Mouse (Mus musculus): ENCODE results near the gene Grtp1. TPM values are rescaled to one million over a fixed set of nuclear protein-coding genes. Genes with fewer than 3 reads are reported as not detected.

Grtp1 gene
- total RNA-seq (2021): 1 to 10 TPM; 2.8 to 2.9 TPM
- long read RNA-seq, experiment 1, partial matches to known transcripts: 1 of 5 reads
- long read RNA-seq, experiment 1, other reads (novel, unspliced or antisense): 0 of 5 reads
- long read RNA-seq, experiment 2, partial matches to known transcripts: 0 of 1 reads
- long read RNA-seq, experiment 2, other reads (novel, unspliced or antisense): 0 of 1 reads

DNA sequence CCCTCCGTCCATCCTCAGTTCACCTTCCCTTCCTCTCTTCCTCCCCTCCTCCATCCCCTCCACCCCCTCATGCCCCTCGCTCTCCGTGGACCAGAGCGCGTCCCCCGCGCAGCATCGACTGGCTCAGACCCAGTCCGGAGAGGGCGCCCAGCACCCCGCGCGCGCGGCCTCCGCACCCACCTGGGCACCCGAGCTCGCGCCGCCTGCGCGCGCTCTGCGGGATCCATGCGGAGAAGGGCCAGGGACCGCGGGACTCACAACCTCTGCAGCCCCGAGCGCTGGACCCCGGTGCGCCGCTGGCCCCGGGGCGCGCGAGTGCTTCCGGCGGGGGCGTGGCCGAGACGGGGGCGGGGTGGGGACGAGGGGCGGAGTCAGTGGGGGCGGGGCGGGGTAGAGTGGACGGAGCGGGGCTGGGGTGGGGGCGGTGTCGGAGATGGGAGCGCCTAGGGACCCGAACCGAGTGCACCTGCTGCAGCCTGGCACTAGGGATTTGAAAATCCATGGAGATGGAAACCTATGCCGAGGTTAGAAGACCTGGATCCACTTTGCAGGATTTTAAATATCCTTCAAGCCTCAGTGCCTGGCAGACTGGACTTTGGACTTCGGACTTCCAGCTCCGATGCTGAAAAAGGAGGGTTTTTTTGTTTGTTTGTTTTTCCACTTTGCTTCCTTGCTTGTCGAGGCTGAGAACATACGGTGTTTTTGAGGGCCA is at the start of gene Grtp1:
TSS of gene Grtp1 (minus strand) at position 320 of the 712 bp plus-strand sequence.
- peak; percentile 57 to 60 for DNase-seq
- intact Hi-C loops (cut with DNase I): no loop called here

DNA sequence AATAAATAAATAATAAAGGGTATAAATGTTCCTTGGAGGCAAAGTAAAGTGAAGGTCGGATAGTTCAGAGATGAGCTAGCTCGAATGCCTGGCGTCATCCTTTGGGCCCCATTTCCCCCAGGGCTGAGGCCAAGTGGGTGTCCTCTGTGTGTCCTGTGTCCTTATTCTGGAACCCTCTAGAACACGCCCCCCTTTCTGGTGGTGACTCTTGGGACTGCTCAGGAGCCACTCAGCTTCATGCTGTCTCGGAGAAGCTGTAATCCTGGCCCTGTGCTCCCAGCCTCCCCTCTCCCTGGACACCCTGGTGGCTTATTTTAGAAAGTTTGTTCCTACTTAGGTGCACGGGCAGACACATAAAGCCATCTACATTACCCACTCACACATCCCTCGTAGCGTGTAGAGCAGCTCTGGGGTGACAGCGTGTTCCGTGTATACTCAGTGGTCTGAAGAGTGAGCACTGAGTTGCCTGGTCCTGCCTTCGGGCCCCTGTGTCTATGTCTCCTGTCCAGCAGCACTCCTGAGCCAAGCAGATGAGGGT is 44.0 kb upstream of the Grtp1 start:
- intact Hi-C loops (cut with DNase I): no loop called here
- no peak for DNase-seq

DNA sequence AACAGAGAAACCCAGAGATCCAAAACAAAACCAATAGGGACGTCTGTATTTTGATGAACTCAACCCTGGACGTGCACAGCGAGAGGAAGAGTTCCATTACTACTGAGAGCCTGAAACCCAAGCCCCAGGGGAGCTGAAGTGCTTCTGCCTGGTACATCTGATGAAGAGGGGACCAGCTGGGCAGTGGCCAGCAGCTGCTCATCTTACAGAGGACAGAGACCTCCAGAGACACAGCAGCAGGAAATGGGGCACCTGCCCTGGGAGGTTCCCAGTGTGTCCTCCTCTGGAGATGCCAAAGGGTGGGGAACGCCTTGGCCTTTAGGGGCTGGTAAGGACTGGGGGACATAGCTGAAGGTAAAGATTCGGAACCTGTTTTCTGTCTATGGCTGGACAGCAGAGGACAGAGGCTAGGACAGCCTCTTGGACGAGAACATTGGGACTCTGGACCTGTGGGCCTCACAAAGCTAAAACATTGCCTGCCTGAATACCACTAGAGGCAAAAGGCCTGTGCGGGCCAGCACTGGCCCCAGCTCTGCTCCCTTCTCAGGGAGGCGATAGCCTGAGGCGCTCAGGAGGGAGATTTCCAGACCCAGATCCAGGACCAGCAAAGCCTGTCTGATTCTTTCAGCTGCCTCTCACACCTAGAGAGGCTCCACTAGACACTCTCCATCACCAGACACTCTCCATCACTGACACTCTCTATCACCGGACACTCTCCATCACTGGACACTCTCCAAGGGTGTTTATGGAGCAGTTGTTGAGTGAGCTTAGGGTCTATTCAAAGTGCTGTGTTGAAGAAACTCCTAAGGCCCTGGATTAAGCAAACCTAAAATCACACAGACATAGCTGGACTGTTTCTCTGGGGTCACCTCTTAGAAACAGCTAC is 42.8 kb upstream of the Grtp1 start:
- intact Hi-C loops (cut with DNase I): no loop called here
- DNase-seq: no peak

DNA sequence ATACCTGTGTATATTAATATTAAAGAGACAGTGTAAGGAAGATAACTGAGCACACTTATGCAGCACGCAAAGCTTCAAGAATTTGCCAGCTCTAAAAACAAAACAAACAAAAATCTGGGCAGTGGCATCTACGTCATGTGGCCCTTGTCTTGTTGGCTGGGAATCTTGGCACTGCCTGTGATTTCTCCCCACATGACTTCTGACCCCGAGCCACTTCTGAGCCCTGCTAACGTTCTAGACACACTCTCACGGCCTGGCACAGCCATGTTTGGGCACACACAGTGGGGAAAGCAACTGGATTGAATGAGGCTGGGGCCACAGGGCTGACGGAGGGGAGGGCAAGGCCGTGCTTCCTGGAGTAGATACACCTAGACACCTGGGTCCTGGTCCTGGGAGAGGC is 40.3 kb upstream of the Grtp1 start:
- intact Hi-C loops (cut with DNase I): no loop called here
- peak; percentile 55 to 63 for DNase-seq

DNA sequence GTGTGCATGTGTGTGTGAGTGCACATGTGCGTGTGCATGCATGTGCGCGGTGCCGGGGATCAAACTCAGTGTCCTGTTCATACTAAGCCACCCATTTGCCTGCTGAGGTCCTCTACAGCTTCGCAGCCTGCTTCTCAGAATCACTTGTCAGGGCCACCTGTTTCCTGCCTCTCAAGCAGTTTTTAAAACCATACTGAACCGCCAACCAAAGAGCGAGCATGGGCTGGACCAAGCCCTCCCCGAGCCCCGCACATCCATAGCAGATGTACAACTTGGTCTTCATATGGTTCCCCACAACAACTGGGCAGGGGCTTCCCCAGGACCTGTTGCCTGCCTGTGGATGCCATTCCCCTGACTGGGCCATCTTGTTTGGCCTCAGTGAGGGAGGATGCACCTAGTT is 39.6 kb upstream of the Grtp1 start:
- DNase-seq: no peak
- intact Hi-C loops (cut with DNase I): no loop called here

DNA sequence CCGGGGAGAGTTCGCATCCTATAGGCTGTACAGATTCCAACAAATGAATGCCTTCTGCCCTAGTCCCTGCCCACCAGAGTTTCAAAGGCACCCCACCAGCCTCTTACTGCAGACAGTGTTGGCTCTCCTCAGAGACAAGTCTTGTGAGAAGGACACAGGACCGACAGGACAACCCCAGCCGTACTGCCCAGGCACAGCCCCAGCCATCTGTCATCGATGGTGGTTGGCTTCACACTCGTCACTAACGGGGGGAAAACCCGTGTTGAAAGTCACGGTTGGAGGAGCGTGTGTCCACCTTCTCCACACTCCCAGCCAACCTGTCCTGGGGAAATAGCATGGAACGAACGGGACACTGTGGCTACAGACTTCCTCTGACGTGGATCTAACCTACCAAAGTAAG is 34.4 kb upstream of the Grtp1 start:
- DNase-seq: no peak
- intact Hi-C loops (cut with DNase I): no loop called here

DNA sequence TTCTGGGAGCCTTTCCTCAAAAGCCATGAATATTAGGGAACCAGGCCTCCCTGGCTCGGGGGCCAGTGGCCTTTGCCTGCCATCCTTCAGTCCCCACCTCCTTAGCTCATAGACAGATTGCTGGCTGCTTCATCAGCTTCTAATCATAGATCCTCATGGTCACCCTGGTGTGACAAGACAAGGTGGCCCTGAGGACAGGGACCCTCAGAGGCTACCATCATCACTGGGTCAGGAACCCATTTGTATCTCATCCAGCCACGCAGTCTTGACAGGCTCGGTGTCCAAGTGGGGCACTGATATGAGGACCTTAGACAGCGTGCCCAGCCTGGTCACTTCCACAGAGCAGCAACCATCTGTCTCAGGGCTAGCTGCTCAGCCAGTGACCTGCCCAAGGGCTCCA is 30.1 kb upstream of the Grtp1 start:
- intact Hi-C loops (cut with DNase I): no loop called here
- DNase-seq: no peak

DNA sequence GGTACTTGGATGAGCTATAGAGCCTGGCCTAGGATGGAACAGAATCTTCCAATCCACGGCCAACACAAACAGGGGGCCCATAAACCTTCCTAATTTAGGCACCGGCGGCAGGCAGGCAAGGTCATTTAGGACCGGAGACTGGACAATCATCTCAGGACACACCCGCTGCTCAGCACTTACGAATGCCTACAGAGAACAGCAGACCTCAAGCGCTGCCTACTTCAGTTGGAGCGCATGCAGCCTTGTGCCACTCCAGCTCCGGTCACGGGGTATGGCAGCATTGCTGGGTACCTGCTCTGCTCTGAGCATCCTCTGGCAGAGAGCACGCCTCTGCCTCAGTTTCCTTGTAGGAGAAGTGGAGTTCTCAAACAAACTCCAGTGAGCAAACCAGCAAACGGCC is 29.4 kb upstream of the Grtp1 start:
- no peak for DNase-seq

DNA sequence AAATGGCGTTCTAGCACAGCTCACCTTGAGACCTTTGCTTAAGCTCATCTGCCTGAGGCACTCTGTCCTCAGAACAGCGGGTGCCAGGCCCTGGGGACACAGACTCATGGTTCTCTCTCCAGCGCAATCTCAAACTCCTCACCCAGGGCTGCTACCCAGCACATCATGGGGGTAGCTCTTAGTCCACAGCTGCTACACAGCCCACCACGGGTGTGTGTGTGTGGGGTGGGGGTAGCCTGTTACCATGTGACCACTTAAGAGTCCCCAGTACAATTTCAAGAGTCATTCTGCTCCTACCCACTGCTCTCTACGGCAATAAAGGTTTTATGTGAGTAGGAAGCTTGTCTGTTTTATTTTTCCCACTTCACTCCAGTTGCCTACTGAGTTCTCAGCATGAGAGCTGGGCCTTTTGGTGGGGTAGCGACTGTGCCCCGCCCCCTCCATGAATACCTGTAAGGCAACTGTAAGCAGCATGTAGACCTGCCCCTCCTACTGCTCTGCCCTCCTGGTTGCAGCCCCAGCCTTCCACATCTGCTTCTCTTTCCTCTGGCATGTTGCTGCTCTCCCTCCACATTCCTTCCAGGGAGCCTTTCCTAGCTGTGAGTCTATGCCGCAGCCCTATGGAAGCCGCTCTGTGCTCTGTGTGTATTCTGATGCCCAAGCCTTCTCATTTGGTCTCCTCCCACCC is 28.6 kb upstream of the Grtp1 start:
- intact Hi-C loops (cut with DNase I): no loop called here
- DNase-seq: no peak

More for the DNA sequence above, 29.4 kb upstream of the Grtp1 start:
- intact Hi-C loops (cut with DNase I): no loop called here

DNA sequence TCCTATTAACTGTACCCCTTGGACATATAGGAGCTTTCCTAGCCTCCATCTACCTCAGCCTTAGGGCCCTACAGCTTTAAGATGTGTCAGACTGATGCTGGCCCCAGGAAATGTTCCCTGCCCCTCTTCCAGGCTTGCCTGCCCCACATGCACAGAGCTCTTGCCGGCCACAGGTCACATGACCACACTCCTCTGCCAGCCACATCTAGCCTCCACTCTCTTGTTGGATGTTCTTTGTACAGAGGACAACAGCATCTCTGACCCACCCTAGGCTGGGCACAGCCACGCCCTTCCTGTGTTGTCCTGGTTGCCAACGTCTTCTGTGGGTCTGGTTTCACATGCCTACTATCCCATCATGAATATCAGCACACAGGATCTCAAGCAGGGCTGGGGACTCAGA is 26.8 kb upstream of the Grtp1 start:
- intact Hi-C loops (cut with DNase I): no loop called here
- DNase-seq: no peak

DNA sequence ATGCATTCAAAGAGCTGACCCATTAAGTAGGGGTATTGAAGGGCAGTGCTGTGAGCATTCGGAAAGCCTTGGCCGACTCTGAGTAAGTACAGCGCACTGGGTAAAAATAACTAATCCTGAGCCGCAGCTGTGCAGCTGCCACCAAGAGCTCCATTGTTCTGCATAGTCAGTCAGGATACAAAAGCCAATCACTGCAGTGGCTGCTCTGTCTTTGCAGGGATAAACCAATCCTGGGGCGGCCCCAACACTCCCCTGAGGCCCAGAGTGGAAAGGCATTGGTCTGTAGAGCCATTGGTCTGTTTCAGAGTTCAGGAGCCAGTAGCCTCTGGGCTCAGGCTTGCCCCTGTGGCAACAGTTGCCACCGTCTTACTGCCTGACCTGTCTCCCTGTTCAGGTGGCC is 25.9 kb upstream of the Grtp1 start:
- intact Hi-C loops (cut with DNase I): no loop called here
- no peak for DNase-seq

DNA sequence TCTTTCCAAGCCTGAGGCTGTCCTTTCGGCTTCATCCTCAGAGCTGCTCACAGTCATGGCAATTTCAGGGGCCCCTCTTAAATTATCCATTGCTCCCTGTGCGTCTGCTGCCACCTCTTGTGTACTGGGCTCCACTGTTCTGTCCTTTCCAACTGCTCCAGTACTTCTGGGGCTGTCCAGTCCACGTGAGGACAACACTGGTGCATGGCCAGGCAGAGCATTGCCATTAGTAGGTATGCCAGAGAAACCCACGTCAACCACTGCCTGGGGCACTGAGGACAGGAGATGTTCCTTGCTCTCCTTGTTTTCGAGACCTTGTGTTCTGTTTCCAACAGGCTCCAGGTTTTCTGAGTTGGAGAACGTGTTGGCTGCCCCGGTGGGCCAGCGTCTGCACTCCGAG is 24.0 kb upstream of the Grtp1 start:
- no peak for DNase-seq

DNA sequence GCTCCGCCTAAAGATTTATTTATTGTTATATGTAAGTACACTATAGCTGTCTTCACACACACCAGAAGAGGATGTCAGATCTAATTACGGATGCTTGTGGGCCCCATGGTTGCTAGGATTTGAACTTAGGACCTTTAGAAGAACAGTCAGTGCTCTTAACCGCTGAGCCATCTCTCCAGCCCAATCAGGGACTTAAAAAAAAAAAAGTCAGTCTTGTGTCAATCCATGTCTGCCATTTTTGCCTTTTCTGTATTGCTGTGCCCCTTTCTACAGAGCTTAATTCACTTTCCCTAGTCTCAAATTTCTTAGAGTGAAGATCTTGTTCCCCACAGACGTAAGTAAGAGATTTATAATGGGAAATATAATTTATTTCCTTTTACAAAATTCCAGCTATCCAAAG is 18.0 kb upstream of the Grtp1 start:
- no peak for DNase-seq
- intact Hi-C loops (cut with DNase I): no loop called here

More for the DNA sequence above, 24.0 kb upstream of the Grtp1 start:
- intact Hi-C loops (cut with DNase I): no loop called here

DNA sequence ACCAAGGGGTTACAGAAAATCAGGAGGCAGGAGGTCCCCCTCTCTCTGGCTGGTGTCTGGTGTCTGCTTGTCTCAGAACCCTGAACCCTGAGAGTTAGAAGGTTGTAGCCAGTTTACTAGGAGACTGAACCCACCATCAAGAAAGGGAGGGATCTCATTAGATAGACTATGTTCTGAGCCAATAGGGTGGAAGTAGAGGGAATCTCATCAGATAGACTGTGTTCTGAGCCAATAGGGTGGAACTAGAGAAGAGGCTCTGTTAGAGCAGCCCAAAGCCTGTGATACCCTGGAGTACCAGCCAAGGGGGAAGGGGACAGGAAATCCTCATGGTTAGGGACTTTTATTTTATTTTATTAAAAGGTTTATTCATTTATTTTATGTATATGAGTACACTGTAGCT is 17.6 kb upstream of the Grtp1 start:
- intact Hi-C loops (cut with DNase I): no loop called here
- no peak for DNase-seq

DNA sequence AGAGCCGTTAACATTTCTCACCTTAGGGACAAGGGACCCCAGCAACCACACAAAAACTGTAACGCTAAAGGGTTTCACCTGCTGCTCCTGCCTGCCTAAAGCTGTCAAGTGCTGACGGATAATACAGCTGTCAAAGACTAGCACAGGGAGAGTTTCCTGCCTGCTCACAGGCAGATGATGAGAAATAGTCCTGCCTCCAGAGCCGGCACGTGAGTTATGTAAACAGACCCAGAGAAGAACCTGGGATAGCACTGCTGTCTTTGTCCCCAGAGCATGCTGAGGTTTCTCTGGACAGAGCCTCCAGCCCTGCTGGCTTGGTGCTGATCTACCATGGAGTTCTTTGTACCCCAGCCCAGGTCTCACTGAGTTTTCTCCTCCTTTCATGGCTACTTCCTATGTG is 16.7 kb upstream of the Grtp1 start:
- no peak for DNase-seq
- intact Hi-C loops (cut with DNase I): no loop called here

DNA sequence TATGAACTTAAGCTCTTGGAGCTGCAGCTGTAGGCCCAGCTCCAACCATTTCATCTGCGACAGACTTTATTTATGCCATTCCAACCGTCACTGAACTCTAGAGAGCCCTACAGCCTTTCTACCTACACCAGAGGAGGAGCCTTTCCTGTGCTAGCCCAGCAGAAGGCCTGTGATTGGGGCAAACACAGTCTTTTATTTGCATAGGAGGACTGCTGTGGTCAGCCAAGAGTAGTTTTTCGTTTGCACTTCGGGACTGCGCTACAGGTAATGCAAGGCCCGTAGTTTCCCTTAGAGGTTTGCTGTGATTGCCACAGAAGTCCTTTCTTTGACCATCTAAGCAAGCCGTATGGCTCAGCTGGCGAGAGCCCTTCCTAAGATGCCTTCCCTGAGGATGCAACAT is 16.0 kb upstream of the Grtp1 start:
- no peak for DNase-seq
- intact Hi-C loops (cut with DNase I): no loop called here

DNA sequence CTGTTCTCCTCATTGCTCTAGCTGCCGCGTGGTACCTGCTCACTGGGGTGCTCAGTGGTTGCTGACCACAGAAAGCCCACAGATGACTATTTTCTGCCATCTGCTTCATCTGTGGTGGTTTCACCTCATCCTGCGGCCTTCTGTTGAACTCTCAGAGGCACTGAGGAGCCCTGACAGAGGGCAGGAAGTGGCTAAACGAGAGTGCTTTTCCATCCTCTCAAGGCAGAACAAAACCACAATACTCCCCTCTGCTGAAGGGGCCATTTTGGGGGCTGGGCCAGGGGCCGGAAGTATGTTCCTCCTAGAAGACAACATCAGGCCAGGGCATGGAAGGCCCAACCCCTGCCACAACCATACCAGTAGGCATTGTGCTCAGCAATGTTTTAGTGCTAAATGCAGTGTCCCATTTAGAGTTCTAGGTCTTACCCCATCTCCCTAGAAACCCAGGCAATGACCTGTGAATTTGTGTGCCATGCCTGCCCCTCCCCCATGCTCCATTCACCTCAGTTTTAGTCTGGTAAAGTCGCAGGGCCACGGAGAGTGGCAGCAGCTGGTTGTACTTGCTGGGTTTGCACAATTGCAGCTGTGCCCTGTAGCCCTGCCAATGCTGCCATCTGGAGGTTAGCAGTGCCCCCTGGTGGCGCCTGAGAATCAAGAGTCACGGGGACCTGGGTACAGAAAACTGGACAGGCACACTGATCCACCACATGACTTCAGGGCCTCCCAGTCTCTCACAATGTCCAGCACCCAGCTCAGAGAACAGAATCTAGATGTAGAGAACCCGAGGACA is 13.3 kb upstream of the Grtp1 start:
- peak; percentile 87 to 91 for DNase-seq
- intact Hi-C loops (cut with DNase I): loop anchor here (1.0 to 5.0 kb wide), 3 partner anchors 66 to 317 kb away; no protein-coding TSS in a partner anchor

DNA sequence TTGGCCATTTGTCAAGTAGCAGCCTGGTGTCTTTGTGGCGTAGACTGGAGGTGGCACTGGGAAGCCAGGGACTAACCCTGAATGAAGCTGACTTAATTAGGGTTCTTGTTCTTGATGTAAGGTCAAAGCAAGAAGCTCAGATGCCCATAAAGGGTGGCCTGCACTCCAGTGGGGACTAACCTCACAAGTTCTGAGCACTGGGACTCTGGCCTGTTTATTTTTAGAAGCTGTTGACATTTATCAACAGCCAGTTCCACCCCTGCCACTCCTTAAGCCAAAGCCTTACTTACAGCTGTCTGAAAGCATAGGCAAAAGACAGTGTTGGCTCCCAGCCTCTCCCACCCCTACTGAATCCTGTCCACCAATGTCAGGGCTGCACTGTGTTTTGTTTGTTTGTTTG is 9.3 kb upstream of the Grtp1 start:
- DNase-seq: peak in 1 of 2 experiments; percentile 46
- intact Hi-C loops (cut with DNase I): loop anchor here (5.0 kb wide), 3 partner anchors 62 to 227 kb away; no protein-coding TSS in a partner anchor

DNA sequence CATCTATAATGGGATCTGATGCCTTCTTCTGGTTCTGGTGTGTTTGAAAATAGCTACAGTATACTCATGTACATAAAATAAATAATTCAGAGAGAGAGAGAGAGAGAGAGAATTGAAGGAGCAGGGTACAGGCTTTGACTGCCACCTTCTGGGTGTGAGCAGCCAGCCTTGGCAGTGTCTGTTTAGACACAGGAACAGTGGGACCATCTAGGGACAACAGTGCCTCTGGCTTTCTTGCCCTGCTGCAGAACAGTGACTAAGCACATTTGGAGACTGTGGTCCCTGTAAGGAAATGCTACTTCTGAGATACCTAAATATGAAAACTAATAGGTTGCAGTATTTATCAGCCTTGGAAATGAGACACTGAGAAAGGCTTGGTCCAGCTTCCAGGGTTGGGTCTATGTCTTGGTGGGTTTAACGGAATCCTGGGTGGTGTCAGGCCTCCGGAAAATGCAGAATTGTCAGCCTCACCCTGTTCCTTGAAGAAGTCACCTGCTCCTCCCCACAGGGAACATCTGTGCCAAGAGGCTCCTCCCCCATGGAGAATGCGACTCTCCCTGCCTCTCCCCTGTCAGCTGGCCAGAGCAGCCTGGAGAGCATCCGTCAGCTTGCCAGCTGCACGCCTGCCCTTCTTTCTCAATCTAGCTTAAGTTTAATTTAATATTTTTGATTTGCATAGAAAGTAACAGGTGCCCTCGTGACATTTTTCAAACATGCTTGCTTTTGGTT is 8.4 kb upstream of the Grtp1 start:
- DNase-seq: peak; percentile 61 to 78
- intact Hi-C loops (cut with DNase I): loop anchor here (5.0 kb wide), 1 partner anchor 76 kb away; no protein-coding TSS in a partner anchor
